Mouse (Mus musculus) kidney, embryonic 14.5 days (tissue): Measurements from ENCODE around the gene Samd8. TPM values are rescaled to one million over a fixed set of nuclear protein-coding genes. Genes with fewer than 3 reads are reported as not detected.
A peak's percentile ranks its signal among the peaks of the same experiment; 100 is the strongest.

ENCODE experiments used
- ATAC-seq: fragments of 200-750 bp; cut with Nextera tagmentation; 2 replicates; pipeline ENCODE4 v1.8.0; 2017; ENCODE audit warnings: moderate number of reproducible peaks, mild to moderate bottlenecking, moderate TSS enrichment, moderate library complexity; ENCODE audit not compliant: low FRiP score, low TSS enrichment
- H3K27ac ChIP-seq: fragments of 300-500 bp; sonication (generic); 2 replicates; pipeline ENCODE4 v1.5.1; 2014; ENCODE audit warnings: low read depth, mild to moderate bottlenecking, low read length, moderate library complexity, mixed read lengths
- H3K27me3 ChIP-seq: fragments of 300-500 bp; sonication (generic); 2 replicates; pipeline ENCODE4 v1.6.1; 2014; ENCODE audit warnings: mild to moderate bottlenecking, low read length; ENCODE audit not compliant: control insufficient read depth, insufficient read depth
- H3K36me3 ChIP-seq: fragments of 300-500 bp; sonication (generic); 2 replicates; pipeline ENCODE4 v1.6.1; 2014; ENCODE audit warnings: low read length, mixed read lengths; ENCODE audit not compliant: control insufficient read depth, insufficient read depth
- H3K4me1 ChIP-seq: fragments of 300-500 bp; sonication (generic); 2 replicates; pipeline ENCODE4 v1.6.1; 2014; ENCODE audit warnings: low read length, mixed read lengths; ENCODE audit not compliant: control insufficient read depth, insufficient read depth
- H3K4me2 ChIP-seq: fragments of 300-500 bp; sonication (generic); replicated peaks from 2 replicates; pipeline ENCODE4 v1.6.1; 2014; ENCODE audit warnings: low read depth, mild to moderate bottlenecking, low read length
- H3K4me3 ChIP-seq: fragments of 300-500 bp; sonication (generic); 2 replicates; pipeline ENCODE4 v1.5.1; 2014; ENCODE audit warnings: mild to moderate bottlenecking, low read length
- H3K9ac ChIP-seq: fragments of 300-500 bp; sonication (generic); 2 replicates; pipeline ENCODE4 v1.6.1; 2014; ENCODE audit warnings: low read depth, mild to moderate bottlenecking, low read length, moderate library complexity
- H3K9me3 ChIP-seq: fragments of 300-500 bp; sonication (generic); 2 replicates; pipeline ENCODE4 v1.6.1; 2016; ENCODE audit warnings: low read length; ENCODE audit not compliant: control insufficient read depth
- WGBS: fragments of 180-500 bp; shearing (Covaris S2); extraction: QIAGEN DNeasy Blood & Tissue Kit; methylation state at CpG from one replicate; pipeline ENCODE4 v1.1.7; 2014; 5-methylcytosine and 5-hydroxymethylcytosine counted together
- polyA plus RNA-seq: library from polyadenylated mRNA; unstranded; fragments of >200 nt; fragmentation: Nextera tagmentation; extraction: Ambion mirVana; gene quantifications from 2 replicates; pipeline ENCODE4 v1.2.1, GENCODE M21; 2014

The Samd8 gene
- polyA plus RNA-seq, 1 experiment from 2014 or later: 13.2 TPM

DNA sequence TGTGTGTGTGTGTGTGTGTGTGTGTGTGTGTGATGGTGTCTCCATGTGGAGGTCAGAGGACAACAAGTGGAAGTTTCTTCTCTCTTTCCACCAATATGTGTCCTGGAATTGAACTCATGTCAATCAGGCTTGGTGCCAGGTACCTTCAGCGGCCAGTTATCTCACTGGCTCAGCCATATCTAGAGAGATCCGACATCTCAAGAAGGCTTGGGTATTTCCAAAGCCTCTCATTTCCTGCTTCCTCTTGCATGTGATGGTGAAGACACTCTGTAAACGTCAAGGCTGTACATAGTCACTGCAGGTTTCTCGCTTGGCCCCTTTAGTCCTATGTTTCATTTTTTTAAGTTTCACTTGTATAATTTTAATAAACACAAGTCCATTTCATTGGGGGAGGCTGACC is 62.9 kb downstream of the Samd8 start:
- H3K27ac ChIP-seq: no peak overlapping the region

DNA sequence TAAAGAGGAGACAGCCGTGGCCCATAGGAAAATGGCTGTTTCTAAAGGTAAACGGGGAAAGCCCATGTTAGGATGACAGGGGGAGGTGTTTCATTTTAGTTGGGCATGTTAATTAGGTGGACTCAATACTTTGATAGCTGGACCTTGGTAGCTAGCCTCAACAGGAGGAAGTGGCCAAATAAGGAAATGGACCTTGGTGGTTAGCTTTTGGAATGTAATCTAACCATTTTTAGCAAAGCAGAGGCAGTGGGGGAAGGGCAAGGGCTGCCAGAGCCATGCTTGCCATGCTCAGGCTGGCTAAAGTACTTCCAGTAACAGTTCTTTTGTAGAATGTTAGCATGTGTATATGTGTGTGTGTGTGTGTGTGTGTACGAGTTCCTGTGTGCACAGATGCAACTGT is 63.5 kb downstream of the Samd8 start:
- Histone ChIP-seq H3K27me3 (no peaks in the 10 kb centered on the region), H3K27ac (no peak overlapping the region), H3K9ac (no peak overlapping the region), H3K4me3 (no peak overlapping the region), H3K4me1 (no peaks in the 10 kb centered on the region), H3K36me3 (no peaks in the 10 kb centered on the region), H3K4me2 (no peak overlapping the region), H3K9me3 (no peaks in the 10 kb centered on the region)
- WGBS: 83% methylated on average over 3 of the region's 3 CpGs
- ATAC-seq: no peak

More for the DNA sequence above, 62.9 kb downstream of the Samd8 start:
- WGBS: 71% methylated on average over 4 of the region's 4 CpGs
- no peaks in the 10 kb centered on the region for H3K36me3 ChIP-seq
- H3K4me2 ChIP-seq: no peak overlapping the region
- no peak overlapping the region for H3K9ac ChIP-seq
- no peaks in the 10 kb centered on the region for H3K9me3 ChIP-seq
- H3K27me3 ChIP-seq: no peaks in the 10 kb centered on the region
- no peaks in the 10 kb centered on the region for H3K4me1 ChIP-seq
- H3K4me3 ChIP-seq: no peak overlapping the region
- no peak for ATAC-seq

DNA sequence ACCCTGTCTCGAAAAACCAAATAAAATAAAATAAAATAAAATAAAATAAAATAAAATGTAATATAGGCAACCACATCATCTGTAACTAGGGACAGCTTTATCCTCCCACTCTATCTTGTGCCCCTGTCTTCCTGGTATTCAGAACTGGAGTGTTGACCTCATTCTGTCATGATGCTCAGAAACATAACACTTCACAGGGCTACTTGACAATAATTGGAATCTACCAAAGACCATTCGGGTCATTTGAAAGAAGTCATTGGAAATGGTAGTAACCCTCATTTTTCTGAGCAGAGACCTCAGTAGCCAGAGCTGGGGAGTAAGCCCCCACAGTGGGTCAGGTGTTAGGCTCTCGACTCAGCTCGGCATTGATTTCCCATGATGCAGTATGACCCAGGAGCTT is 64.3 kb downstream of the Samd8 start:
- no peaks in the 10 kb centered on the region for H3K36me3 ChIP-seq
- no peaks in the 10 kb centered on the region for H3K9me3 ChIP-seq
- H3K4me2 ChIP-seq: no peak overlapping the region
- H3K9ac ChIP-seq: no peak overlapping the region
- H3K27ac ChIP-seq: no peak overlapping the region
- H3K27me3 ChIP-seq: no peaks in the 10 kb centered on the region
- H3K4me1 ChIP-seq: no peaks in the 10 kb centered on the region
- WGBS: 89% methylated on average over 4 of the region's 4 CpGs
- no peak overlapping the region for H3K4me3 ChIP-seq
- no peak for ATAC-seq

DNA sequence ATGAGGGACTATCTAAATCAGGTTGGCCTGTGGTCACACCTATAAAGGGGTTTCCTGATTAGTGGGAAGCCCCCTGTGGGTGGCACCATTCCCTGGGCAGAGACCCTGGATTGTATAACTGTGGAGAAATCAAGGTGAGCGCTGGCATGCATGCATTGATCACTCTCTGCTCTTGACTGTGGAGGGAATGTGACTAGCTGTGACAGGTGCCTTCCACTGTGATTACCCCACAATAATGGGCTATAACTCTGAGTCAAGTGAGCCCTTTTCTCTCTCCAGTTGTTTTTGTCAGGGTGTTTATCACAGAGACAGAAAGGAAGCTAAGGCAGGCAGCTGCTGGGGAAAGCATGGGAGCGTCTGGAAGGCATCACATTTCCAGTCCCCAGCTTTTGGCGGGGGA is 65.9 kb downstream of the Samd8 start:
- Histone ChIP-seq H3K4me1 (no peaks in the 10 kb centered on the region), H3K9me3 (no peaks in the 10 kb centered on the region), H3K36me3 (no peaks in the 10 kb centered on the region), H3K9ac (no peak overlapping the region), H3K4me2 (no peak overlapping the region), H3K27me3 (no peaks in the 10 kb centered on the region), H3K4me3 (no peak overlapping the region), H3K27ac (no peak overlapping the region)
- no peak for ATAC-seq
- 70% methylated on average over 3 of the region's 3 CpGs for WGBS

DNA sequence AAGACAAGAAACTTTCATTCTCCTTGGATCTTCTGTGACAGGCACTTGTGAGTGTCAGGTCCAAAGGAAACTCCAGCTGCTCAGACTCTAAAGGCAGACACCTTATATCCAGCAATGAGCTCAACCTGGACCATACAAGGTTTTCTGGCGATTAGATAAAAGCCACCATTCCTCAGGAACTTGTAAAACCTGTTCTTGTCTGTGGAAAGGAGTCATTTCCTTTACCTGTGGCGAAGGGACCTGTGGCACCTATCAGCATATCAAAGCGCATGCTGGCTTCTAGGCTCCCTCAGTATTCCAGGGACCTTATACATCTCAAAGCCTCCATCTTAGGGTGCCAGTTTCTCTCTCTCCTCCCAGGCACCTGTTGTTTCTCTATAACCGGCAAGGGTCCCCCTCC is 67.1 kb downstream of the Samd8 start:
- Histone ChIP-seq H3K27ac (no peak overlapping the region), H3K4me2 (no peak overlapping the region), H3K9me3 (no peaks in the 10 kb centered on the region), H3K36me3 (no peaks in the 10 kb centered on the region), H3K27me3 (no peaks in the 10 kb centered on the region), H3K4me3 (no peak overlapping the region), H3K4me1 (no peaks in the 10 kb centered on the region), H3K9ac (no peak overlapping the region)
- 35% methylated on average over 4 of the region's 4 CpGs for WGBS
- ATAC-seq: no peak

DNA sequence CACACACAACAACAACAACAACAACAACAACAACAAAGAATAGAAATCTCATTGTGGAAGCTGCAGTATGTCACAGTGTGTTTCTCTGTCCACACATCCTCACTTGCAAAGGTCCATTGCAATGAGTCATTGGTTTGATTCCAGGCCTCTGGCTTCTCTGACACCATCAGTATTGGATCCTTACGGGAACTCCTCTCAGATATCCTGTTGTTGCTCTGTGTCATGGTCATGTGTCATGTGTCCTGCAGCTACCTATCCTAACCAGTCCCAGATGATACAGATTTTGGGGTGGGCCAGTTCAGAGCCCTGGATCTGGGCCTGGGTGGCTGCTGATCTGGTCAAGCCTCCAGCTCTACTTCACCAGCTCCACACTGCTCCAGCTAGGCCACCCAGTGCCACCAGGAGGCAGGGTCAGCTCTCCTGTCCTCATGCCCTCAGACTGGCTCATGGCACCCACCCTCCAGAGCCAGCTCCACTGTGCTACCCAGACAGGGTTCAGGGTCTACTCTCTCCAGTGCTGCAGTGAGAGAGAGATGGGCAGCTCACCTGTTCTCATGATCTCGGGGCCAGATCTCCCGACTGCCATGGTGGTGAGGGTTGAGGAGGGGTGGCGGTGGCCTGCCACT is 70.7 kb downstream of the Samd8 start:
- no peak for ATAC-seq
- peaks cover 19% of the 10 kb centered on the region for H3K4me1 ChIP-seq
- no peak overlapping the region for H3K4me3 ChIP-seq
- H3K27me3 ChIP-seq: no peaks in the 10 kb centered on the region
- WGBS: 94% methylated on average over 4 of the region's 4 CpGs
- no peak overlapping the region for H3K4me2 ChIP-seq
- no peak overlapping the region for H3K27ac ChIP-seq
- no peaks in the 10 kb centered on the region for H3K36me3 ChIP-seq
- no peaks in the 10 kb centered on the region for H3K9me3 ChIP-seq
- no peak overlapping the region for H3K9ac ChIP-seq

DNA sequence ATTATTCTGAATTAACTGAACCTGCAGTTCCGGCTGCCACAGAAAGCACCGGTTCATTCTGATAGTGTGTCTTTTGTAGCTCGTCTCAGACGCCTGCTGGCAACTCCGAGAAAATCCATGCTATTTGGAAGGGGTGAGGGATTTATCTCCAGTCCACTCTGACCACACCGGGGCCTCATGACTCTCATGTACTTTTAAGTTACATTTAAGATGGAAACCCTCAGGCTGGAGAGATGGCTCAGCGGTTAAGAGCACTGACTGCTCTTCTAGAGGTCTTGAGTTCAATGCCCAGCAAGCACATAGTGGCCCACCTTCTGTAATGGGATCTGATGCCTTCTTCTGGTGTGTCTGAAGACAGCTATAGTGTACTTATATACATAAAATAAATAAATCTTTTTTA is 72.0 kb downstream of the Samd8 start:
- Histone ChIP-seq H3K9me3 (no peaks in the 10 kb centered on the region), H3K36me3 (no peaks in the 10 kb centered on the region), H3K4me1 (peaks cover 23% of the 10 kb centered on the region), H3K9ac (no peak overlapping the region), H3K4me3 (no peak overlapping the region), H3K27ac (peak overlapping the region; percentile 87; the same call in 1 of the 2 replicates), H3K27me3 (no peaks in the 10 kb centered on the region), H3K4me2 (no peak overlapping the region)
- 66% methylated on average over 7 of the region's 7 CpGs for WGBS
- no peak for ATAC-seq

DNA sequence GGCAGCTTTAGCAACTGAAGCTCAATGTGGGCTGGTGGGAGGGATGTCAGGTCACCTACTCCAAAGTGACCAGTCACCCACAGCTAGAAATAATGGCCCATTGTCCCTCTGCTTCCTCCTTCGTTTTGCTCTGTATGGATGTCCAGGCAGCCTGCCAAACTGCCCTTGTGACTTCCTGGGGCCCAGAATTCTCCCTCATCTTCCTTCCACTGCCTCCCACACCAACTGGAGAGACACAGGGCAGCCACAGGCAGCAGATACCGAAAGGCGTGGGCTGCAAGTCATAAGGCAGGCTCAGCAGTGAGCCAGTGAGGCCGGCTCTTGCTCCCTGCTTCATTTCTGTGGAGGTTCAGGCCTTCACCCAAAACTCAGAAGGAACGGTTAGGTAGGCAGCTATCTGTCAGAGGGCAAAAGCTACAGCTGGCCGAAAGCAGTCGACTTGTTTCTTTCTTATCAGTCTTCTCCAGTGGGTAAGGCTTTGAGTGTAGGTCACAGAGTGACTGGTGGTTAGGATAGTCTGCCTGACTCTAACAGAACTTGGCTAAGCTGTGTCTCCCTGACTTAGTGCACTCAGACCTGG is 72.6 kb downstream of the Samd8 start:
- Histone ChIP-seq H3K4me1 (peaks cover 23% of the 10 kb centered on the region), H3K27ac (peak overlapping the region; percentile 87), H3K9me3 (no peaks in the 10 kb centered on the region), H3K36me3 (no peaks in the 10 kb centered on the region), H3K4me3 (no peak overlapping the region), H3K9ac (no peak overlapping the region; the same call in 1 of the 2 replicates), H3K4me2 (no peak overlapping the region), H3K27me3 (no peaks in the 10 kb centered on the region)
- 27% methylated on average over 7 of the region's 7 CpGs for WGBS
- peak; percentile 67 for ATAC-seq

DNA sequence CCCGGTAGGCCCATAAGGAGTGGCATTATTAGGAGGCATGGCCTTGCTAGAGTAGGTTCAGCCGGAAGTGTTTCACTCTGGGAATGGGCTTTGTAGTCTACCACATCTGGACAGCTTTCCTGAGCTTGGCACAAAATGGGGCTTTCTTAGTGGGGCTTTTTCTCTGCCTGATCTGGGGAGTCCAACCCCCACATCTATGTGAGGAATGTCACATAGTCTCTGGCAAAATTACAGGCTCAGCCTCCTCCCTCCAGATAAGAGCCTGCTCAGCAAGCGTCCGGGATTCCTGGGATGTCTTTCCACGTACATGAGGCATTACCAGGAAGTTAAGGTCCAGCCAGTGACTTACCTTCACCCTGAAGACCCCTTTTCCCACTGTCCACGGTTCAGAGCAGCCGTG is 73.6 kb downstream of the Samd8 start:
- H3K27ac ChIP-seq: no peak overlapping the region
- no peaks in the 10 kb centered on the region for H3K27me3 ChIP-seq
- WGBS: 78% methylated on average over 7 of the region's 7 CpGs
- no peak overlapping the region for H3K4me3 ChIP-seq
- no peak overlapping the region for H3K4me2 ChIP-seq
- peaks cover 23% of the 10 kb centered on the region for H3K4me1 ChIP-seq
- ATAC-seq: no peak
- H3K9ac ChIP-seq: no peak overlapping the region
- no peaks in the 10 kb centered on the region for H3K9me3 ChIP-seq
- H3K36me3 ChIP-seq: no peaks in the 10 kb centered on the region
